Mouse (Mus musculus) stomach, embryonic 15.5 days (tissue): ENCODE results near the gene Gm42957. TPM values are rescaled to one million over a fixed set of nuclear protein-coding genes. Genes with fewer than 3 reads are reported as not detected.
A peak's percentile ranks its signal among the peaks of the same experiment; 100 is the strongest.
"Not testable (repeated sequence)": the region's sequence is repeated elsewhere in the genome, so short reads cannot be mapped to it uniquely, and the experiment has no call there.

ENCODE experiments used
- ATAC-seq: fragments of 200-750 bp; cut with Nextera tagmentation; 2 replicates; pipeline ENCODE4 v1.8.0; 2017; ENCODE audit warnings: low read depth, moderate number of reproducible peaks, moderate TSS enrichment; ENCODE audit not compliant: insufficient read depth, low FRiP score
- H3K27ac ChIP-seq: fragments of 300-500 bp; sonication (generic); 2 replicates; pipeline ENCODE4 v1.5.1; 2015; ENCODE audit warnings: mild to moderate bottlenecking, inconsistent platforms
- H3K27me3 ChIP-seq: fragments of 300-500 bp; sonication (generic); replicated peaks from 2 replicates; pipeline ENCODE4 v1.6.1; 2015; ENCODE audit warnings: inconsistent platforms
- H3K36me3 ChIP-seq: fragments of 300-500 bp; sonication (generic); 2 replicates; pipeline ENCODE4 v1.6.1; 2015; ENCODE audit warnings: inconsistent platforms
- H3K4me1 ChIP-seq: fragments of 300-500 bp; sonication (generic); 2 replicates; pipeline ENCODE4 v1.6.1; 2015; ENCODE audit warnings: inconsistent platforms
- H3K4me2 ChIP-seq: fragments of 300-500 bp; sonication (generic); 2 replicates; pipeline ENCODE4 v1.6.1; 2015; ENCODE audit warnings: mild to moderate bottlenecking, inconsistent platforms
- H3K4me3 ChIP-seq: fragments of 300-500 bp; sonication (generic); replicated peaks from 2 replicates; pipeline ENCODE4 v1.5.1; 2015; ENCODE audit warnings: inconsistent platforms
- H3K9ac ChIP-seq: fragments of 300-500 bp; sonication (generic); 2 replicates; pipeline ENCODE4 v1.6.1; 2015; ENCODE audit warnings: inconsistent platforms
- H3K9me3 ChIP-seq: fragments of 300-500 bp; sonication (generic); 2 replicates; pipeline ENCODE4 v1.6.1; 2016; ENCODE audit warnings: inconsistent platforms
- WGBS: fragments of 180-500 bp; shearing (Covaris S2); methylation state at CpG from one replicate; pipeline ENCODE4 v1.1.7; 2015; 5-methylcytosine and 5-hydroxymethylcytosine counted together
- polyA plus RNA-seq: library from polyadenylated mRNA; unstranded; fragments of >200 nt; fragmentation: Nextera tagmentation; extraction: Ambion mirVana; gene quantifications from 2 replicates; pipeline ENCODE4 v1.2.1, GENCODE M21; 2015

The Gm42957 gene
- polyA plus RNA-seq, 1 experiment from 2014 or later = 0.06 TPM

- Histone ChIP-seq H3K4me3 (no peak overlapping the region; the same call in 1 of the 2 replicates), H3K4me1 (peaks cover 33% of the 10 kb centered on the region), H3K9ac (no peak overlapping the region), H3K27ac (no peak overlapping the region), H3K9me3 (no peaks in the 10 kb centered on the region), H3K4me2 (peak overlapping the region; percentile 94), H3K36me3 (no peaks in the 10 kb centered on the region), H3K27me3 (peaks cover 10% of the 10 kb centered on the region; the same call in 1 of the 2 replicates)
- 56% methylated on average over 8 of the region's 8 CpGs for WGBS
- ATAC-seq = no peak
Measured at GRCm38 (mm10) chr3:96599069-96599393, 36.2 kb upstream of the Gm42957 start.

GRCm38 (mm10) chr3:96599411-96599810 is 35.9 kb upstream of the Gm42957 start:
- H3K27me3 ChIP-seq = peaks cover 10% of the 10 kb centered on the region; the same call in 1 of the 2 replicates
- no peaks in the 10 kb centered on the region for H3K9me3 ChIP-seq
- no peak overlapping the region for H3K4me3 ChIP-seq
- peaks cover 33% of the 10 kb centered on the region for H3K4me1 ChIP-seq
- no peak for ATAC-seq
- no peak overlapping the region; the same call in 1 of the 2 replicates for H3K4me2 ChIP-seq
- H3K36me3 ChIP-seq = no peaks in the 10 kb centered on the region
- WGBS = 77% methylated on average over 3 of the region's 3 CpGs
- H3K27ac ChIP-seq = no peak overlapping the region
- H3K9ac ChIP-seq = no peak overlapping the region

- Histone ChIP-seq H3K4me1 (peaks cover 30% of the 10 kb centered on the region), H3K9ac (peak within 1 kb of the TSS; percentile 59), H3K36me3 (no peaks in the 10 kb centered on the region), H3K4me2 (peak within 1 kb of the TSS; percentile 73), H3K4me3 (peak within 1 kb of the TSS; percentile 67), H3K9me3 (no peaks in the 10 kb centered on the region), H3K27ac (peak within 1 kb of the TSS; percentile 96), H3K27me3 (0 out of 2 replicates have a peak, but pooled peaks cover 10% of the 10 kb centered on the region)
- ATAC-seq = peak; percentile 89
- WGBS = under 1% methylated on average over 27 of the region's 27 CpGs
Measured at GRCm38 (mm10) chr3:96600639-96601250, 34.5 kb upstream of the Gm42957 start, which contains the start of gene Lix1l. TSS of gene Lix1l (plus strand) at chr3:96601149.

GRCm38 (mm10) chr3:96601251-96601787 is 34.0 kb upstream of the Gm42957 start:
- Histone ChIP-seq H3K4me1 (peaks cover 24% of the 10 kb centered on the region), H3K27ac (peak overlapping the region; percentile 96), H3K9ac (peak overlapping the region; percentile 59), H3K27me3 (0 out of 2 replicates have a peak, but pooled peaks cover 10% of the 10 kb centered on the region), H3K9me3 (no peaks in the 10 kb centered on the region), H3K36me3 (no peaks in the 10 kb centered on the region), H3K4me3 (peak overlapping the region; percentile 67), H3K4me2 (peak overlapping the region; percentile 73)
- peak; percentile 51; the same call in 1 of the 2 replicates for ATAC-seq
- under 1% methylated on average over 26 of the region's 40 CpGs for WGBS

DNA sequence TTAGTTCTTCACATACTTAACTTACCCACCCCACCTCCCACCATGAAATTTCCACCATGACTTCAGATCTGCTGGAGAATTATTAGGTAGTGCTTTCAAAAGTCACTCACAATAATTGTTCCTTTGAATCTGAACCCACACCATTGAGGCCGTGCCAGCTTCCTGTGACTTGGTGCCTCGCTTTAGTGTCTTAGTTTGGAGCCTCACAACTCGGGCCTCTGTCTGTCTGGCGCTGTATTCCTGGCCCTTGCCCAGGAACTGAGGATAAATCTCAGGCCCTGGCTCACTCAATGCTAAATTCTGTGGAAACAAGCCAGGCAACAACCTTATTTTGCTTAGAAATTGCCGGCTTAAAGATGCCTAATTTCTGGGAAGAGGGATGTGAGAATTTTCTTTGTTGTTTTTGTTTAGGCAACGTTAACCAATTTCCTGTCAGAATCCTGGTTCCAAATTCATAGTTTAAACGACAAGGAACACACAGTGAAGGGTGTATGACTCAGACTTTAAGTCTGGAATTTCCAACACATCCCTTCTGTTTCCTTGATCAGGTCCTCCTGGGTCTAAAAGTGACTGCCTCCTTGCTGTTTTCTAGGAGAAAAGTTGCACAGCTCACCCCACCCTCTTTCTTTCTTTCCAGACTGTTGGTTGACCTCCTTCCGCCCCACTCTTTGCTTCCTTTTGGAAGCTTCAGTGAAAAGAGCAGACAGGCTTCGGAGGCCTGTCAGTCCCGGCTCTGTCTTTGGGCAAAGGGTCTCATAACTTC is 33.2 kb upstream of the Gm42957 start:
- Histone ChIP-seq H3K4me3 (peak overlapping the region; percentile 67), H3K4me2 (peak overlapping the region; percentile 73), H3K9ac (peak overlapping the region; percentile 2; the same call in 1 of the 2 replicates), H3K4me1 (peaks cover 16% of the 10 kb centered on the region), H3K27ac (peak overlapping the region; percentile 96), H3K27me3 (0 out of 2 replicates have a peak, but pooled peaks cover 10% of the 10 kb centered on the region), H3K36me3 (no peaks in the 10 kb centered on the region), H3K9me3 (no peaks in the 10 kb centered on the region)
- no peak for ATAC-seq
- 24% methylated on average over 10 of the region's 10 CpGs for WGBS

DNA sequence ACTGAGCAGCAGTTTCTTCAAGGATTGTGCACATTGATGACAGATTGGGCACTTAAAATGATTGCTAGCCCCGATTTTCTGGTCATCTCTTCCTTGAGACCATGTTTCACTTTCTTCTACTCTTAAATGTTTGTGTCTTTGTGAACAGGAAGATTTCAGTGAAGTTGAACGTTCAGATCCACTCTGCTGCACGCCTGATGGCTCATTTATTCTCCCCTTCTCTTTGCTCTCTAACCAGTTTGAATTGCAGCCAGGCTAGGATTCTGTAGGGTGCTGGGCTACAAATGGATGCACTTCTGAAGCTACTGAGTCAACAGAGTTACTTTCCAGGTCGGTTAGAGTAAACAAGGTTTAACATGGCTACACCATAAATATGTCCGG is 32.6 kb upstream of the Gm42957 start:
- Histone ChIP-seq H3K36me3 (no peaks in the 10 kb centered on the region), H3K9me3 (no peaks in the 10 kb centered on the region), H3K4me3 (peak overlapping the region; percentile 67), H3K27ac (peak overlapping the region; percentile 96), H3K27me3 (0 out of 2 replicates have a peak, but pooled peaks cover 6% of the 10 kb centered on the region), H3K4me2 (peak overlapping the region; percentile 73), H3K9ac (0 out of 2 replicates have a peak overlapping the region, but pooled peaks have one; percentile 2), H3K4me1 (peaks cover 11% of the 10 kb centered on the region)
- ATAC-seq = no peak
- WGBS = 28% methylated on average over 5 of the region's 5 CpGs

GRCm38 (mm10) chr3:96603311-96603710 is 32.0 kb upstream of the Gm42957 start:
- Histone ChIP-seq H3K4me1 (0 out of 2 replicates have a peak, but pooled peaks cover 6% of the 10 kb centered on the region), H3K27ac (peak overlapping the region; percentile 96), H3K4me2 (peak overlapping the region; percentile 73), H3K9ac (no peak overlapping the region), H3K9me3 (no peaks in the 10 kb centered on the region), H3K36me3 (no peaks in the 10 kb centered on the region), H3K27me3 (0 out of 2 replicates have a peak, but pooled peaks cover 6% of the 10 kb centered on the region), H3K4me3 (peak overlapping the region; percentile 67)
- 59% methylated on average over 5 of the region's 5 CpGs for WGBS
- no peak for ATAC-seq

DNA sequence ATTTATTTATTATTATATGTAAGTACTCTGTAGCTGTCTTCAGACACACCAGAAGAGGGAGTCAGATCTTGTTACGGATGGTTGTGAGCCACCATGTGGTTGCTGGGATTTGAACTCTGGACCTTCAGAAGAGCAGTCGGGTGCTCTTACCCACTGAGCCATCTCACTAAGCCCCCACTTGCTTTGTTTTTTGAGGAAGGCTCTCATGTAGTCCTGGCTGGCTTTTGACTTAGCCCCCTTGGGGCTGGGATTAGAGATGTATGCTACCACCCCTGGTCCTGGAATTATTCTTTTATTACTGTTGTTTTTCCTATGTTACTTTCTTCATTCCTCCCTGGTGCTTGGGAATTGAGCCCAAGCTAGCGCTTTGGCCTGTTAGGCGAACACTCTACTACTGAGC is 29.3 kb upstream of the Gm42957 start:
- WGBS = 83% methylated on average over 4 of the region's 4 CpGs
- not testable (repeated sequence) for H3K27me3 ChIP-seq, H3K9ac ChIP-seq, H3K9me3 ChIP-seq, H3K4me1 ChIP-seq, H3K27ac ChIP-seq, H3K4me2 ChIP-seq, H3K36me3 ChIP-seq, ATAC-seq, H3K4me3 ChIP-seq

- no peak overlapping the region for H3K4me2 ChIP-seq
- WGBS = 88% methylated on average over 4 of the region's 4 CpGs
- no peak overlapping the region for H3K27ac ChIP-seq
- no peak for ATAC-seq
- H3K9me3 ChIP-seq = no peaks in the 10 kb centered on the region
- H3K4me3 ChIP-seq = no peak overlapping the region
- no peak overlapping the region for H3K9ac ChIP-seq
- H3K4me1 ChIP-seq = no peaks in the 10 kb centered on the region
- H3K27me3 ChIP-seq = no peaks in the 10 kb centered on the region
- no peaks in the 10 kb centered on the region for H3K36me3 ChIP-seq
Measured at GRCm38 (mm10) chr3:96606618-96607017, 28.7 kb upstream of the Gm42957 start.

- Histone ChIP-seq H3K27ac (no peak overlapping the region), H3K27me3 (no peaks in the 10 kb centered on the region), H3K4me3 (no peak overlapping the region), H3K4me2 (no peak overlapping the region), H3K36me3 (0 out of 2 replicates have a peak, but pooled peaks cover 19% of the 10 kb centered on the region), H3K9ac (no peak overlapping the region), H3K9me3 (no peaks in the 10 kb centered on the region), H3K4me1 (no peaks in the 10 kb centered on the region)
- 87% methylated on average over 3 of the region's 3 CpGs for WGBS
- ATAC-seq = no peak
Measured at GRCm38 (mm10) chr3:96617941-96618340, 17.3 kb upstream of the Gm42957 start.

DNA sequence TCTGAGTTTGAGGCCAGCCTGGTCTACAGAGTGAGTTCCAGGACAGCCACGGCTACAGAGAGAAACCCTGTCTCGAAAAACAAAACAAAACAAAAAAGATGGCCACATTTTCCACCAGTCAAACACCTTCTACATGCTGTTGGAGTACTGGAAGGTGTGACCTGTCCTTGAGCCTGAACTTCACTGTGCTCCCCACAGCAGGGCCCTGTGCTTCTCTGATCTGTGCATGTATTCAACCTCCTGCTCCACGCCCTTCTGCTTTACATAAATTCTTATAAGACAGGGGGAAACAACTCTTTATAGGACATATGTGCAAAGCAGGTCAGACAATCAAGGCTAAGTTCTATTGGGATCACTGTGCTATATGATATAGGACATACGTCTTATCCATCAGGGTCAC is 12.1 kb upstream of the Gm42957 start:
- ATAC-seq = no peak
- Histone ChIP-seq H3K27ac (no peak overlapping the region), H3K27me3 (no peaks in the 10 kb centered on the region), H3K9ac (no peak overlapping the region), H3K4me3 (no peak overlapping the region), H3K4me2 (no peak overlapping the region), H3K4me1 (no peaks in the 10 kb centered on the region), H3K36me3 (peaks cover 32% of the 10 kb centered on the region), H3K9me3 (no peaks in the 10 kb centered on the region)
- 87% methylated on average over 4 of the region's 4 CpGs for WGBS
